Mouse (Mus musculus) thymus, adult 2 months (tissue): ENCODE data around the gene E2f2. TPM values are rescaled to one million over a fixed set of nuclear protein-coding genes. Genes with fewer than 3 reads are reported as not detected.

ENCODE experiments used
- DNase-seq: peaks from one replicate; pipeline ENCODE4 v3.0.0; 2021
- H3K27ac ChIP-seq: fragments of 200-500 bp; 2 replicates; pipeline ENCODE4 v1.5.1; 2012; ENCODE audit warnings: low read length, control low read depth; ENCODE audit not compliant: control insufficient read depth, insufficient read depth
- H3K27me3 ChIP-seq: fragments of 200-500 bp; 2 replicates; pipeline ENCODE4 v1.6.1; 2012; ENCODE audit warnings: mild to moderate bottlenecking, low read length, moderate library complexity, mixed read lengths; ENCODE audit not compliant: control insufficient read depth, insufficient read depth
- H3K36me3 ChIP-seq: fragments of 200-500 bp; 2 replicates; pipeline ENCODE4 v1.6.1; 2012; ENCODE audit warnings: mild to moderate bottlenecking, low read length, moderate library complexity; ENCODE audit not compliant: control insufficient read depth, insufficient read depth
- H3K4me1 ChIP-seq: fragments of 200-500 bp; replicated peaks from 2 replicates; pipeline ENCODE4 v1.6.1; 2012; ENCODE audit warnings: low read length; ENCODE audit not compliant: control insufficient read depth, insufficient read depth
- H3K4me3 ChIP-seq: fragments of 200-500 bp; 2 replicates; pipeline ENCODE4 v1.5.1; 2012; ENCODE audit warnings: mild to moderate bottlenecking, low read length, control low read depth, moderate library complexity; ENCODE audit not compliant: control insufficient read depth, insufficient read depth
- CTCF ChIP-seq: fragments of 200-500 bp; IDR thresholded peaks from 2 replicates; pipeline ENCODE4 v1.5.1; 2012; ENCODE audit warnings: mild to moderate bottlenecking, control low read depth, low read length, moderate library complexity, borderline replicate concordance; ENCODE audit not compliant: control insufficient read depth, poor library complexity, insufficient read depth; ENCODE audit errors: extremely low read depth
- POLR2A ChIP-seq: fragments of 200-500 bp; IDR thresholded peaks from 2 replicates; pipeline ENCODE4 v1.6.1; 2012; ENCODE audit warnings: mild to moderate bottlenecking, low read length, control low read depth, moderate library complexity; ENCODE audit not compliant: control insufficient read depth, poor library complexity, insufficient read depth; ENCODE audit errors: extremely low read depth
- WGBS: fragments of 180-500 bp; shearing (Covaris S2); methylation state at CpG from one replicate; pipeline ENCODE4 v1.1.7; 2018; 5-methylcytosine and 5-hydroxymethylcytosine counted together
- polyA plus RNA-seq: library from polyadenylated mRNA; depleted of rRNA; stranded (reverse); fragments of >200 nt; gene quantifications from 2 replicates; pipeline ENCODE4 v1.2.3, GENCODE M21; 2012

Gene E2f2
- polyA plus RNA-seq, 1 experiment = 164 TPM

GRCm38 (mm10) chr4:136167701-136168100, 4.5 kb upstream of the E2f2 start:
- 98% methylated on average over 3 of the region's 3 CpGs for WGBS
- no peak for TF ChIP-seq POLR2A
- no peak for TF ChIP-seq CTCF

GRCm38 (mm10) chr4:136170401-136170800, 1.8 kb upstream of the E2f2 start:
- DNase-seq = no peak
- no peak for TF ChIP-seq CTCF
- no peak for TF ChIP-seq POLR2A
- Histone ChIP-seq H3K27ac (no peak overlapping the region), H3K36me3 (no peaks in the 10 kb centered on the region), H3K4me3 (no peak overlapping the region), H3K4me1 (peaks cover 34% of the 10 kb centered on the region), H3K27me3 (no peaks in the 10 kb centered on the region)
- WGBS = 51% methylated on average over 4 of the region's 4 CpGs

More at GRCm38 (mm10) chr4:136167701-136168100, 4.5 kb upstream of the E2f2 start:
- no peak overlapping the region for H3K4me3 ChIP-seq
- H3K4me1 ChIP-seq = peaks cover 16% of the 10 kb centered on the region
- no peaks in the 10 kb centered on the region for H3K27me3 ChIP-seq
- no peaks in the 10 kb centered on the region for H3K36me3 ChIP-seq
- no peak overlapping the region for H3K27ac ChIP-seq
- DNase-seq = no peak

GRCm38 (mm10) chr4:136171455-136171854, 739 bp upstream of the E2f2 start:
- DNase-seq = no peak
- peak overlapping the region; percentile 25 for H3K4me3 ChIP-seq
- TF ChIP-seq CTCF = no peak
- WGBS = 55% methylated on average over 12 of the region's 12 CpGs
- H3K27ac ChIP-seq = peak overlapping the region; percentile 45; the same call in 1 of the 2 replicates
- H3K4me1 ChIP-seq = peaks cover 44% of the 10 kb centered on the region
- no peaks in the 10 kb centered on the region for H3K27me3 ChIP-seq
- H3K36me3 ChIP-seq = no peaks in the 10 kb centered on the region

GRCm38 (mm10) chr4:136172542-136173209, 482 bp downstream of the E2f2 start:
- Histone ChIP-seq H3K4me3 (peak overlapping the region; percentile 89), H3K4me1 (peaks cover 56% of the 10 kb centered on the region), H3K27me3 (no peaks in the 10 kb centered on the region), H3K36me3 (no peaks in the 10 kb centered on the region), H3K27ac (peak overlapping the region; percentile 94)
- WGBS = under 1% methylated on average over 65 of the region's 67 CpGs
- TF ChIP-seq CTCF (peak; percentile 13; the same call in 1 of the 2 replicates), POLR2A (no peak)
- DNase-seq = peak; percentile 57

- WGBS = 4% methylated on average over 14 of the region's 14 CpGs
- TF ChIP-seq POLR2A = no peak
- no peak for TF ChIP-seq CTCF
- Histone ChIP-seq H3K27ac (peak overlapping the region; percentile 94), H3K4me1 (peaks cover 61% of the 10 kb centered on the region), H3K36me3 (no peaks in the 10 kb centered on the region), H3K4me3 (peak overlapping the region; percentile 89), H3K27me3 (no peaks in the 10 kb centered on the region)
- DNase-seq = peak; percentile 33
Observed at GRCm38 (mm10) chr4:136173210-136173715, 1.1 kb downstream of the E2f2 start.

- DNase-seq = peak; percentile 58
- TF ChIP-seq CTCF = no peak
- TF ChIP-seq POLR2A = 0 out of 2 replicates have a peak, but pooled peaks have one; percentile 34
- Histone ChIP-seq H3K4me3 (peak overlapping the region; percentile 89), H3K27me3 (no peaks in the 10 kb centered on the region), H3K36me3 (no peaks in the 10 kb centered on the region), H3K27ac (peak overlapping the region; percentile 94), H3K4me1 (peaks cover 70% of the 10 kb centered on the region)
- 30% methylated on average over 13 of the region's 13 CpGs for WGBS
Observed at GRCm38 (mm10) chr4:136174216-136175193, 2.3 kb downstream of the E2f2 start.
